In the genomic region with DNA sequence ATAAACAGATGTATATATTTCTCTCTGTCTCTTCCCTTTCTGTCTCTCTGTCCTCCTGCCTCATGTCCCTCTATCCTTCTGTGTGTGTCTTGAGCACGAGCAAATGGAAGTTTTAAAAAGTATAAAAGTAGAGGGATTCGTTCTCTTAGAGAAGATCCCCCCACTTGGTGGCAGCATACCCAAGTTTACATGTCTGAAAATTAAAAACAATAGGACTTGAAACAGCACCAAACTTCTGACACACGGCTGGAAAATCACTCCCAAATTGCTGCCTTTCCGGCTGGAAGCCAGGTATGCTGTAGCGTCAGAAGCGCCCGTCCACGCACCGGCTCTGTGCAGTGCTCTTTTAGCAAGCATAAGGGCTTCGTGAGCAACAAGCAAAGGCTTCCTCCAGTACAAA, we compare ENCODE assay signal across 13 mouse cellular contexts. TPM values are rescaled to one million over a fixed set of nuclear protein-coding genes. Genes with fewer than 3 reads are reported as not detected.
DNase-seq lines count a peak whose midpoint lies in the region; ATAC-seq and TF ChIP-seq lines count a peak whose summit lies in the region.
"Had no signal": no experiment of that assay in that cellular context is flagged by ENCODE, and none has a peak within 500 bp of the region (broad histone marks: within the 10 kb centered on the region; RNA-seq: fewer than 3 reads in every experiment).

No protein-coding gene starts in this region.

- no peak for DNase-seq in gastrocnemius, adult 2 months
- DNase-seq in gastrocnemius, adult 18-20 months (ENCODE audit: low spot score), result no peak
- peak; percentile 16 to 32 for DNase-seq in left cerebral cortex, adult 2 months (ENCODE audit: extremely low spot score in 1 of 2, low spot score in 2 of 2)
- DNase-seq in left cerebral cortex, postnatal 4 days, result no peak
- peak; percentile 51 for DNase-seq in brain, embryonic 14.5 days (ENCODE audit: low read depth)
- peak; percentile 22 to 54 for DNase-seq in left cerebral cortex, postnatal 25 days (ENCODE audit: low spot score in 2 of 2)
- no peak for DNase-seq in cerebellum, adult 11-12 months
- DNase-seq: cerebellum, adult 2 months had no signal

- TF ChIP-seq CTCF in gastrocnemius, adult 2 months (IDR thresholded peaks at IDR 0.05), result peak; percentile 25; the same call in 1 of the 2 replicates
- peak; percentile 43 for TF ChIP-seq CTCF in left cerebral cortex, adult 2 months (IDR thresholded peaks at IDR 0.05)
- no peak for TF ChIP-seq CTCF in brain, embryonic 14.5 days (IDR thresholded peaks at IDR 0.05; ENCODE audit: borderline replicate concordance, extremely low read depth, insufficient read depth, insufficient read length)

- H3K4me3 ChIP-seq in gastrocnemius, adult 2 months, result no peak overlapping the region
- no peak overlapping the region for H3K4me3 ChIP-seq in left cerebral cortex, adult 2 months
- H3K4me3 ChIP-seq: megakaryocyte, embryonic 14.5 days had no signal

- ATAC-seq in activated CD4-positive, CD25-positive, alpha-beta regulatory T cell, adult 4 months, result no peak

- TF ChIP-seq POLR2A in brain, embryonic 14.5 days (IDR thresholded peaks at IDR 0.05; ENCODE audit: borderline replicate concordance, extremely low read depth, insufficient read depth, insufficient read length, poor library complexity, severe bottlenecking), result no peak

- intact Hi-C loops in gastrocnemius, adult 2 months (cut with DNase I), result no loop called here
- intact Hi-C loops in left cerebral cortex, adult 2 months (cut with DNase I), result no loop called here
- intact Hi-C loops in left cerebral cortex, postnatal 4 days (cut with DNase I), result no loop called here
- intact Hi-C loops in left cerebral cortex, postnatal 25 days (cut with DNase I), result no loop called here

- no peak overlapping the region for H3K27ac ChIP-seq in gastrocnemius, adult 2 months
- H3K27ac ChIP-seq in left cerebral cortex, adult 2 months, result no peak overlapping the region

RNA-seq across cellular contexts. Expression of gene 4921539E11Rik, which starts 8.7 kb away (rescaled TPM):
- total RNA-seq in gastrocnemius, adult 2 months (2021), result not detected
- not detected for total RNA-seq in gastrocnemius, adult 18-20 months (2021)
- not detected for total RNA-seq in left cerebral cortex, adult 2 months (2021)
- total RNA-seq in left cerebral cortex, postnatal 4 days (2021), result not detected
- not detected in 2 replicates for polyA plus RNA-seq in brain, embryonic 14.5 days (2012; rRNA removed)
- total RNA-seq in left cerebral cortex, postnatal 25 days (2021), result not detected
- polyA plus RNA-seq in activated CD4-positive, CD25-positive, alpha-beta regulatory T cell, adult 4 months (2017; shearing (Covaris generic)), result not detected
- polyA plus RNA-seq: cerebellum, adult 2 months; heart, embryonic 14.5 days; large intestine, adult 2 months; thymus, postnatal 0 days had no signal

RNA-seq across cellular contexts. Expression of gene Oma1, which starts 14.3 kb away (rescaled TPM):
- 10 to 100 TPM; 20.7 to 29.1 TPM for total RNA-seq in gastrocnemius, adult 2 months (2021)
- 10 to 100 TPM; 25.6 to 29.0 TPM for total RNA-seq in gastrocnemius, adult 18-20 months (2021)
- total RNA-seq in left cerebral cortex, adult 2 months (2021), result 10 to 100 TPM in 1 of 2 experiments, 1 to 10 TPM in 1; 8.8 to 10.8 TPM
- total RNA-seq in left cerebral cortex, postnatal 4 days (2021), result 1 to 10 TPM; 9.1 to 9.3 TPM
- 5.7 and 7.6 TPM in 2 replicates for polyA plus RNA-seq in brain, embryonic 14.5 days (2012; rRNA removed)
- 1 to 10 TPM; 8.4 to 9.1 TPM for total RNA-seq in left cerebral cortex, postnatal 25 days (2021)
- polyA plus RNA-seq in activated CD4-positive, CD25-positive, alpha-beta regulatory T cell, adult 4 months (2017; shearing (Covaris generic)), result 10 to 100 TPM; 23.7 to 25.4 TPM

Comparison
In these comparisons a context has a peak if more than half of its experiments do, and no peak if none do; other contexts are left out.
1. DNase-seq: peak in left cerebral cortex, adult 2 months (2 of 2), brain, embryonic 14.5 days (single experiment) and left cerebral cortex, postnatal 25 days (2 of 2); none in gastrocnemius, adult 2 months (single experiment), gastrocnemius, adult 18-20 months (single experiment), left cerebral cortex, postnatal 4 days (single experiment) and cerebellum, adult 11-12 months (single experiment).